Comparison of ENCODE assay signal across 24 mouse cellular contexts in the genomic region with DNA sequence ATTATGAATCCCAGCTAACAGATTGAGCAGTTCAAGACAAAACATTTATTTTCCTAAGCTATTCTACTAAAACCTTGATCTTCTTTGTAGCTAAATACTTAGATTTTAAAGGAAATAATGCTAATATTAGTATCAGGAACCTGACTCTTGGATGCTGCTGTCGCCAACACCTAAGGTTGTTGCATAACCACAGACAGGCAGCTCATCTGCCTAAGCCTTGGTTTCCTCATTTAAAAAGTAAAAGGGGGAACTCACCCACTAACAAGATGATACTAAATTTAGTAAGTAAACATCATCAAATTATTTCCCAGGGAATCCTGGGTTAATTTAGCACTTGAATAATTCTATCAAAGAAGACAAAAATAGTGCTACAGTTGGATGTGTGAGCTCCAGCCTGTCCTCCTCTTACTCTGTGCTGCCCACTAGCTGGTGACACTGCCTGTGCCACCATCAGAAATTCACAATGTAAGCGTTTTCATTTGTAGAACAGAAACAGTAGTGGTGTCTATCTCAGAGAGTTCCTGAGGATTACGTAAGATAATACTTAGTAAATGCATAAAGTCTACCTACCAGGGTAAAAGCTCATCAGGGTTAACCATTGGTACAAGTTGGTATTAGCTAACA. TPM values are rescaled to one million over a fixed set of nuclear protein-coding genes. Genes with fewer than 3 reads are reported as not detected.
DNase-seq lines count a peak whose midpoint lies in the region; ATAC-seq and TF ChIP-seq lines count a peak whose summit lies in the region.
"Had no signal": no experiment of that assay in that cellular context is flagged by ENCODE, and none has a peak within 500 bp of the region (broad histone marks: within the 10 kb centered on the region; RNA-seq: fewer than 3 reads in every experiment).

No protein-coding gene starts in this region.

- H3K27ac ChIP-seq in heart, adult 2 months, result peak overlapping the region; percentile 49
- H3K27ac ChIP-seq in heart, embryonic 10.5 days, result no peak overlapping the region
- H3K27ac ChIP-seq in left cerebral cortex, adult 2 months, result peak overlapping the region; percentile 4; the same call in 1 of the 2 replicates
- no peak overlapping the region for H3K27ac ChIP-seq in midbrain, postnatal 0 days (ENCODE audit: low read depth, low read length)
- H3K27ac ChIP-seq in midbrain, embryonic 14.5 days (replicated peaks; ENCODE audit: low read depth, low read length), result no peak overlapping the region
- H3K27ac ChIP-seq: embryonic facial prominence, embryonic 10.5 days; forebrain, embryonic 13.5 days; hindbrain, embryonic 14.5 days; intestine, embryonic 15.5 days; limb, embryonic 10.5 days; liver, embryonic 14.5 days; macrophage; midbrain, embryonic 12.5 days; neural tube, embryonic 15.5 days; stomach, embryonic 15.5 days had no signal

- WGBS in heart, adult 2 months, result 59% methylated on average over 3 of the region's 3 CpGs
- 77% methylated on average over 3 of the region's 3 CpGs for WGBS in heart, embryonic 10.5 days
- WGBS in midbrain, postnatal 0 days, result 88% methylated on average over 3 of the region's 3 CpGs
- WGBS in midbrain, embryonic 14.5 days, result 85% methylated on average over 3 of the region's 3 CpGs

- peak; percentile 62 for TF ChIP-seq CTCF in heart, adult 2 months (IDR thresholded peaks at IDR 0.05)
- TF ChIP-seq CTCF in left cerebral cortex, adult 2 months (IDR thresholded peaks at IDR 0.05), result peak; percentile 45
- TF ChIP-seq CTCF in midbrain, postnatal 0 days (IDR thresholded peaks at IDR 0.05), result peak; percentile 43

- H3K36me3 ChIP-seq in heart, adult 2 months (ENCODE audit: control insufficient read depth, insufficient read depth, low read length), result peaks cover 30% of the 10 kb centered on the region
- no peaks in the 10 kb centered on the region for H3K36me3 ChIP-seq in heart, embryonic 10.5 days
- no peaks in the 10 kb centered on the region for H3K36me3 ChIP-seq in midbrain, postnatal 0 days (ENCODE audit: insufficient read depth, low read length)
- no peaks in the 10 kb centered on the region for H3K36me3 ChIP-seq in midbrain, embryonic 14.5 days (ENCODE audit: control insufficient read depth, insufficient read depth, low read length)
- H3K36me3 ChIP-seq: embryonic facial prominence, embryonic 10.5 days; intestine, embryonic 15.5 days; limb, embryonic 10.5 days; midbrain, embryonic 12.5 days; neural tube, embryonic 15.5 days; stomach, embryonic 15.5 days had no signal

- DNase-seq in heart, adult 2 months, result no peak
- DNase-seq in heart, embryonic 10.5 days (ENCODE audit: low spot score), result no peak
- DNase-seq in left cerebral cortex, adult 2 months (ENCODE audit: extremely low spot score in 1 of 2, low spot score in 2 of 2), result no peak
- no peak for DNase-seq in left cerebral cortex, adult 8-10 months (ENCODE audit: low spot score in 2 of 2)
- no peak for DNase-seq in midbrain, postnatal 0 days (ENCODE audit: low spot score)
- no peak for DNase-seq in midbrain, embryonic 14.5 days
- no peak for DNase-seq in adrenal gland, postnatal 25 days
- DNase-seq: adrenal gland, postnatal 14 days; cerebellum, adult 11-12 months; cerebellum, postnatal 25 days; gastrocnemius, postnatal 10 days; heart, postnatal 14 days; kidney, postnatal 10 days had no signal

- ATAC-seq in midbrain, postnatal 0 days (ENCODE audit: low FRiP score), result no peak
- ATAC-seq in midbrain, embryonic 14.5 days (ENCODE audit: low FRiP score, low TSS enrichment), result no peak
- ATAC-seq: forebrain, embryonic 13.5 days; intestine, embryonic 15.5 days had no signal

- TF ChIP-seq EP300 in heart, adult 2 months (IDR thresholded peaks at IDR 0.05; ENCODE audit: insufficient read depth, low read depth, low read length), result no peak

- no peak overlapping the region for H3K4me2 ChIP-seq in midbrain, postnatal 0 days (ENCODE audit: low read depth, low read length, poor library complexity, severe bottlenecking)
- H3K4me2 ChIP-seq in midbrain, embryonic 14.5 days (ENCODE audit: low read length), result no peak overlapping the region
- H3K4me2 ChIP-seq: forebrain, embryonic 13.5 days; hindbrain, embryonic 14.5 days; intestine, embryonic 15.5 days; midbrain, embryonic 12.5 days; neural tube, embryonic 15.5 days; stomach, embryonic 15.5 days had no signal

- no peaks in the 10 kb centered on the region for H3K9me3 ChIP-seq in heart, embryonic 10.5 days
- H3K9me3 ChIP-seq in midbrain, postnatal 0 days (ENCODE audit: low read length), result no peaks in the 10 kb centered on the region
- no peaks in the 10 kb centered on the region for H3K9me3 ChIP-seq in midbrain, embryonic 14.5 days (ENCODE audit: control insufficient read depth, low read length)
- H3K9me3 ChIP-seq: embryonic facial prominence, embryonic 10.5 days; forebrain, embryonic 13.5 days; intestine, embryonic 15.5 days; limb, embryonic 10.5 days; midbrain, embryonic 12.5 days; neural tube, embryonic 15.5 days; stomach, embryonic 15.5 days had no signal

- H3K4me1 ChIP-seq in heart, adult 2 months (ENCODE audit: control insufficient read depth, insufficient read depth, low read length), result peaks cover 16% of the 10 kb centered on the region
- H3K4me1 ChIP-seq in heart, embryonic 10.5 days, result no peaks in the 10 kb centered on the region
- H3K4me1 ChIP-seq in midbrain, postnatal 0 days (ENCODE audit: insufficient read depth, low read length), result no peaks in the 10 kb centered on the region
- no peaks in the 10 kb centered on the region for H3K4me1 ChIP-seq in midbrain, embryonic 14.5 days (ENCODE audit: control insufficient read depth, insufficient read depth, low read length)
- H3K4me1 ChIP-seq: embryonic facial prominence, embryonic 10.5 days; intestine, embryonic 15.5 days; limb, embryonic 10.5 days; stomach, embryonic 15.5 days had no signal

- H3K27me3 ChIP-seq in heart, adult 2 months (ENCODE audit: control insufficient read depth, insufficient read depth, low read length), result no peaks in the 10 kb centered on the region
- no peaks in the 10 kb centered on the region for H3K27me3 ChIP-seq in heart, embryonic 10.5 days (ENCODE audit: insufficient read depth, poor library complexity, severe bottlenecking)
- no peaks in the 10 kb centered on the region for H3K27me3 ChIP-seq in midbrain, postnatal 0 days (ENCODE audit: insufficient read depth, low read length)
- H3K27me3 ChIP-seq in midbrain, embryonic 14.5 days (ENCODE audit: control insufficient read depth, insufficient read depth, low read length), result no peaks in the 10 kb centered on the region
- H3K27me3 ChIP-seq: CH12.LX; forebrain, embryonic 13.5 days; intestine, embryonic 15.5 days; midbrain, embryonic 12.5 days; neural tube, embryonic 15.5 days; stomach, embryonic 15.5 days had no signal

- no peak overlapping the region for H3K9ac ChIP-seq in heart, adult 2 months (ENCODE audit: low read depth, low read length)
- no peak overlapping the region for H3K9ac ChIP-seq in midbrain, postnatal 0 days (replicated peaks; ENCODE audit: low read length, poor library complexity, severe bottlenecking)
- no peak overlapping the region for H3K9ac ChIP-seq in midbrain, embryonic 14.5 days (replicated peaks; ENCODE audit: low read length)
- H3K9ac ChIP-seq: forebrain, embryonic 13.5 days; hindbrain, embryonic 14.5 days; intestine, embryonic 15.5 days; liver, embryonic 14.5 days; midbrain, embryonic 12.5 days; neural tube, embryonic 15.5 days; stomach, embryonic 15.5 days had no signal

- peaks cover 16% of the 10 kb centered on the region for H3K79me2 ChIP-seq in heart, adult 2 months (replicated peaks; ENCODE audit: control insufficient read depth, insufficient read depth, low read length)

- intact Hi-C loops in heart, adult 2 months (cut with DNase I), result no loop called here
- intact Hi-C loops in left cerebral cortex, adult 2 months (cut with DNase I), result no loop called here

- no peak for TF ChIP-seq POLR2A in heart, adult 2 months (IDR thresholded peaks at IDR 0.05; ENCODE audit: insufficient read depth, low read depth, low read length)

- H3K4me3 ChIP-seq in heart, adult 2 months, result no peak overlapping the region
- no peak overlapping the region for H3K4me3 ChIP-seq in heart, embryonic 10.5 days
- H3K4me3 ChIP-seq in left cerebral cortex, adult 2 months, result no peak overlapping the region
- no peak overlapping the region for H3K4me3 ChIP-seq in midbrain, postnatal 0 days (ENCODE audit: low read depth, low read length)
- H3K4me3 ChIP-seq in midbrain, embryonic 14.5 days (replicated peaks; ENCODE audit: low read depth, low read length), result no peak overlapping the region
- H3K4me3 ChIP-seq: embryonic facial prominence, embryonic 10.5 days; forebrain, embryonic 13.5 days; intestine, embryonic 15.5 days; limb, embryonic 10.5 days; midbrain, embryonic 12.5 days; neural tube, embryonic 15.5 days; stomach, embryonic 15.5 days had no signal

RNA-seq across cellular contexts. Expression of a gene that starts 23.1 kb away (rescaled TPM):
- 10 to 100 TPM; 36.7 to 36.8 TPM for total RNA-seq in heart, adult 2 months (2021)
- polyA plus RNA-seq in heart, adult 2 months (2012; rRNA removed), result 7.9 and 14.0 TPM in 2 replicates
- 5.9 and 6.1 TPM in 2 replicates for polyA plus RNA-seq in heart, embryonic 10.5 days (2016; fragmentation: Nextera tagmentation; extraction: Ambion mirVana)
- total RNA-seq in left cerebral cortex, adult 2 months (2021), result 10 to 100 TPM; 67.8 to 81.4 TPM
- 10 to 100 TPM; 55.1 to 71.0 (median 64.2) TPM for total RNA-seq in left cerebral cortex, adult 8-10 months (2022)
- total RNA-seq in midbrain, postnatal 0 days (2014; rRNA removed), result 43.9 and 63.9 TPM in 2 replicates
- 17.3 and 18.7 TPM in 2 replicates for polyA plus RNA-seq in midbrain, postnatal 0 days (2015; fragmentation: Nextera tagmentation; extraction: Ambion mirVana)
- polyA plus RNA-seq in midbrain, embryonic 14.5 days (2014; fragmentation: Nextera tagmentation; extraction: Ambion mirVana), result 16.9 and 17.9 TPM in 2 replicates
- total RNA-seq in adrenal gland, postnatal 25 days (2021), result 85.1 and 147 TPM in 2 replicates

RNA-seq across cellular contexts. Expression of a gene that starts 30.7 kb away (rescaled TPM):
- 1 to 10 TPM; 4.6 to 7.2 TPM for total RNA-seq in heart, adult 2 months (2021)
- 4.4 and 5.4 TPM in 2 replicates for polyA plus RNA-seq in heart, adult 2 months (2012; rRNA removed)
- 1.9 and 2.4 TPM in 2 replicates for polyA plus RNA-seq in heart, embryonic 10.5 days (2016; fragmentation: Nextera tagmentation; extraction: Ambion mirVana)
- 1 to 10 TPM in 1 of 2 experiments, under 1 TPM in 1; 0.65 to 1.8 TPM for total RNA-seq in left cerebral cortex, adult 2 months (2021)
- total RNA-seq in left cerebral cortex, adult 8-10 months (2022), result 1 to 10 TPM in 2 of 4 experiments, under 1 TPM in 2; 0.76 to 1.2 (median 1.0) TPM
- total RNA-seq in midbrain, postnatal 0 days (2014; rRNA removed), result 1.1 and 3.7 TPM in 2 replicates
- polyA plus RNA-seq in midbrain, postnatal 0 days (2015; fragmentation: Nextera tagmentation; extraction: Ambion mirVana), result 0.38 and 0.55 TPM in 2 replicates
- polyA plus RNA-seq in midbrain, embryonic 14.5 days (2014; fragmentation: Nextera tagmentation; extraction: Ambion mirVana), result 0.14 and 0.34 TPM in 2 replicates
- total RNA-seq in adrenal gland, postnatal 25 days (2021), result 55.3 and 91.2 TPM in 2 replicates
- polyA plus RNA-seq: macrophage had no signal

Comparison
In these comparisons a context has a peak if more than half of its experiments do, and no peak if none do; other contexts are left out.
1. H3K27ac ChIP-seq: peak in heart, adult 2 months (single experiment) and left cerebral cortex, adult 2 months (single experiment); none in heart, embryonic 10.5 days (single experiment), midbrain, postnatal 0 days (single experiment) and midbrain, embryonic 14.5 days (single experiment).
2. Peak in every context shown above with its lines, with median percentiles within 50 percentile points of each other: CTCF ChIP-seq.